Mouse (Mus musculus) C2C12 (cell line): ENCODE data around the gene Cpm.
"Not testable (repeated sequence)": the region's sequence is repeated elsewhere in the genome, so short reads cannot be mapped to it uniquely, and the experiment has no call there.

Experiments used
- CEBPB ChIP-seq: IDR thresholded peaks from one replicate; pipeline ENCODE4 v1.6.1; 2011; ENCODE audit warnings: low read depth, mild to moderate bottlenecking, control low read depth, moderate library complexity
- CTCF ChIP-seq: IDR thresholded peaks from one replicate; pipeline ENCODE4 v1.5.1; 2011; ENCODE audit not compliant: control insufficient read depth, insufficient read depth, insufficient read length
- FOSL1 ChIP-seq: IDR thresholded peaks from one replicate; pipeline ENCODE4 v1.8.0; 2011; ENCODE audit warnings: mild to moderate bottlenecking, low read length; ENCODE audit not compliant: poor library complexity, insufficient read depth, severe bottlenecking
- MAX ChIP-seq: IDR thresholded peaks from one replicate; pipeline ENCODE4 v1.6.1; 2011; ENCODE audit warnings: mild to moderate bottlenecking, control low read depth
- MYOG ChIP-seq: IDR thresholded peaks from one replicate; pipeline ENCODE4 v1.6.1; 2011; ENCODE audit not compliant: control insufficient read depth, insufficient read length; ENCODE audit errors: extremely low read depth
- USF1 ChIP-seq: IDR thresholded peaks from one replicate; pipeline ENCODE4 v1.6.1; 2011; ENCODE audit warnings: low read depth, mild to moderate bottlenecking, control low read depth, moderate library complexity

GRCm38 (mm10) chr10:117597371-117598265 is 31.7 kb upstream of the Cpm start:
- not testable (repeated sequence) for TF ChIP-seq FOSL1, USF1, CTCF, CEBPB, MAX, MYOG
